Mouse (Mus musculus) lung, adult 2 months (tissue): Measurements from ENCODE around the gene Dab2ip. TPM values are rescaled to one million over a fixed set of nuclear protein-coding genes. Genes with fewer than 3 reads are reported as not detected.

Experiments
- DNase-seq: peaks from one replicate; pipeline ENCODE4 v3.0.0; 2022
- H3K4me1 ChIP-seq: fragments of 200-500 bp; 2 replicates; pipeline ENCODE4 v1.6.1; 2011; ENCODE audit warnings: low read length; ENCODE audit not compliant: control insufficient read depth, insufficient read depth
- H3K4me3 ChIP-seq: fragments of 200-500 bp; replicated peaks from 2 replicates; pipeline ENCODE3; 2011; ENCODE audit warnings: low read depth, mild to moderate bottlenecking, control low read depth, low read length; ENCODE audit errors: extremely low read depth
- CTCF ChIP-seq: fragments of 200-500 bp; IDR thresholded peaks from 2 replicates; pipeline ENCODE4 v1.5.1; 2011; ENCODE audit warnings: mild to moderate bottlenecking, low read length, control low read depth; ENCODE audit not compliant: insufficient read depth
- POLR2A ChIP-seq: fragments of 200-500 bp; IDR thresholded peaks from 2 replicates; pipeline ENCODE4 v1.6.1; 2011; ENCODE audit warnings: low read depth, mild to moderate bottlenecking, control low read depth, low read length, borderline replicate concordance; ENCODE audit errors: extremely low read depth
- WGBS: fragments of 180-500 bp; shearing (Covaris S2); methylation state at CpG from one replicate; pipeline ENCODE4 v1.1.7; 2018; 5-methylcytosine and 5-hydroxymethylcytosine counted together
- polyA plus RNA-seq: library from polyadenylated mRNA; depleted of rRNA; stranded (reverse); fragments of >200 nt; gene quantifications from 2 replicates; pipeline ENCODE4 v1.2.3, GENCODE M21; 2012

Dab2ip gene
- polyA plus RNA-seq, 1 experiment, result 113 TPM

- Histone ChIP-seq H3K4me1 (peaks cover 2% of the 10 kb centered on the region), H3K4me3 (no peak overlapping the region)
- no peak for DNase-seq
- no peak for TF ChIP-seq CTCF
- TF ChIP-seq POLR2A, result no peak
- WGBS, result 88% methylated on average over 2 of the region's 2 CpGs
Measured at GRCm38 (mm10) chr2:35639799-35640198, 81.7 kb downstream of the Dab2ip start.

GRCm38 (mm10) chr2:35640576-35640975 lies 82.5 kb downstream of the Dab2ip start:
- H3K4me1 ChIP-seq, result peaks cover under 1% of the 10 kb centered on the region
- no peak overlapping the region for H3K4me3 ChIP-seq
- 42% methylated on average over 13 of the region's 13 CpGs for WGBS
- TF ChIP-seq CTCF (no peak), POLR2A (no peak)
- DNase-seq, result no peak

GRCm38 (mm10) chr2:35642224-35642623 lies 84.2 kb downstream of the Dab2ip start:
- peaks cover 5% of the 10 kb centered on the region for H3K4me1 ChIP-seq
- TF ChIP-seq POLR2A, result no peak
- no peak for TF ChIP-seq CTCF
- no peak for DNase-seq
- 75% methylated on average over 7 of the region's 7 CpGs for WGBS
- H3K4me3 ChIP-seq, result no peak overlapping the region

GRCm38 (mm10) chr2:35646553-35646952 lies 88.5 kb downstream of the Dab2ip start:
- 67% methylated on average over 8 of the region's 8 CpGs for WGBS
- no peak overlapping the region for H3K4me3 ChIP-seq
- TF ChIP-seq CTCF (no peak), POLR2A (no peak)
- peaks cover 8% of the 10 kb centered on the region for H3K4me1 ChIP-seq
- DNase-seq, result no peak

DNA sequence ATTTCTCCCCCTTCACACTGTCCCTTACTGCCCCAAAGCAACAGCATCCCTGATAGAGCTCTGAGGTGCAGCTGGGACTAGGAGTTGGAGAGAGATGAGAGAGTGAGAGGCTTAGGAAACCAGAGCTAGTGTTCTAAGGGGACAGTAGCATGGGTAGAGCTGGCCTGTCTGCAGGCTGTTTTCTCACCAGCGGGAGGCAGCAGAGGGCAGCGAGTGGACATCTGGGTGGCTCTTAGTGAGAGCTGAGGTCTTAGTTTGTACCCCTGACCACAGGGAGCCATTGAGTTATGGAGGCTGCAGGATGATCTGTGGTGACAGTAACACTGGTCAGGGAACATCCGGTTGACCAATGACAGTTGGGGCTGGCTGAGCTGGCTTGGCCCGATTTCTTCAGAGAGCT lies 91.6 kb downstream of the Dab2ip start:
- peaks cover 11% of the 10 kb centered on the region for H3K4me1 ChIP-seq
- 36% methylated on average over 4 of the region's 4 CpGs for WGBS
- H3K4me3 ChIP-seq, result no peak overlapping the region
- DNase-seq, result peak; percentile 89
- TF ChIP-seq CTCF (peak; percentile 90), POLR2A (no peak)

GRCm38 (mm10) chr2:35651297-35651731 lies 93.2 kb downstream of the Dab2ip start:
- TF ChIP-seq POLR2A, result no peak
- peak; percentile 40; the same call in 1 of the 2 replicates for TF ChIP-seq CTCF
- DNase-seq, result no peak
- H3K4me3 ChIP-seq, result no peak overlapping the region
- peaks cover 14% of the 10 kb centered on the region for H3K4me1 ChIP-seq
- WGBS, result 41% methylated on average over 6 of the region's 6 CpGs

DNA sequence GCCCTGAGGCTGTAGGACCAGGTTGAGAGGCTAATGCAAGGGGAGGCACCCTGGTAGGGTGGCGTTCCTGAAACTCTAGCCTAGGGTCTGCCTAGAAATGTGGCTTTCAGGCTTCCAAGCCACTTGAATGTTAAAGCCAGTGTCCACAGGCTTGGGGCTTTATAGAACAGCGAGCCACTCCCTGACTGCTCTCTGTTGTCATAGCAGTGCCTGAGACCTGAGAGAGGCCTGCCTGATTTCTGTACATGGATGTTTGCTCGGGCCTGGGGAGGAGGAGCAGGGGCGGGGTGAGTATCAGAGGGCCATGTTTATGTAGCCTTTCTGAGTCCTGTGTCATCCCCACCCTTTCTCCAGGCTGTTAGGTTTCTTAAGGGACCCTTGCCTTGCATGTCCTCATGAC lies 94.9 kb downstream of the Dab2ip start:
- H3K4me1 ChIP-seq, result peaks cover 12% of the 10 kb centered on the region; the same call in 1 of the 2 replicates
- DNase-seq, result no peak
- no peak overlapping the region for H3K4me3 ChIP-seq
- WGBS, result 64% methylated on average over 4 of the region's 4 CpGs
- TF ChIP-seq CTCF, result no peak
- TF ChIP-seq POLR2A, result no peak

GRCm38 (mm10) chr2:35654795-35655194 lies 96.7 kb downstream of the Dab2ip start:
- TF ChIP-seq POLR2A (no peak), CTCF (no peak)
- Histone ChIP-seq H3K4me3 (no peak overlapping the region), H3K4me1 (peaks cover 18% of the 10 kb centered on the region; the same call in 1 of the 2 replicates)
- no peak for DNase-seq
- 76% methylated on average over 6 of the region's 6 CpGs for WGBS

- peaks cover 20% of the 10 kb centered on the region; the same call in 1 of the 2 replicates for H3K4me1 ChIP-seq
- no peak overlapping the region for H3K4me3 ChIP-seq
- TF ChIP-seq POLR2A (no peak), CTCF (no peak)
- DNase-seq, result no peak
- 70% methylated on average over 8 of the region's 8 CpGs for WGBS
Measured at GRCm38 (mm10) chr2:35655996-35656395, 97.9 kb downstream of the Dab2ip start.

DNA sequence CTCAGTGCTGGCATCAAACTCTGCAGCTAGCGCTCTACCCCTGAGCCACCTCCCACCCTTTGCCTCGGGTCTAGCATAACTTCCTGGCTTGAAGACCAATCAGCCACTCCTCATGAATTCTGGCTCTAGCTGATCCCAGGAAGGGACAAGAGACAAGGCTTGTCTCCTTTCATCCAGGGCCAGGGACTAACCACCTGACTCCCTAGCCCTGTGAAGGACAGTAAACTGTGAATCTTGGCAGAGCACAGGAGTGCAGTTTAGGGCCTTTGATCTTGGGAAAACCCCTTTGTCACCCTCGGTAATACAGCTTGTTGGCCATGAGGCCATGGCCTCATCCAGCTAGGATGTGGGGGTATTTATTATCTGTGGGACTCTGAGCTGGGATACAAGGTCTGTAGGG lies 100.2 kb downstream of the Dab2ip start:
- WGBS, result 12% methylated on average over 3 of the region's 3 CpGs
- Histone ChIP-seq H3K4me3 (no peak overlapping the region), H3K4me1 (peaks cover 22% of the 10 kb centered on the region; the same call in 1 of the 2 replicates)
- DNase-seq, result no peak
- TF ChIP-seq CTCF, result no peak
- no peak for TF ChIP-seq POLR2A
